Mouse (Mus musculus): ENCODE measurements around the gene Nr2f6.

The Nr2f6 gene

DNA sequence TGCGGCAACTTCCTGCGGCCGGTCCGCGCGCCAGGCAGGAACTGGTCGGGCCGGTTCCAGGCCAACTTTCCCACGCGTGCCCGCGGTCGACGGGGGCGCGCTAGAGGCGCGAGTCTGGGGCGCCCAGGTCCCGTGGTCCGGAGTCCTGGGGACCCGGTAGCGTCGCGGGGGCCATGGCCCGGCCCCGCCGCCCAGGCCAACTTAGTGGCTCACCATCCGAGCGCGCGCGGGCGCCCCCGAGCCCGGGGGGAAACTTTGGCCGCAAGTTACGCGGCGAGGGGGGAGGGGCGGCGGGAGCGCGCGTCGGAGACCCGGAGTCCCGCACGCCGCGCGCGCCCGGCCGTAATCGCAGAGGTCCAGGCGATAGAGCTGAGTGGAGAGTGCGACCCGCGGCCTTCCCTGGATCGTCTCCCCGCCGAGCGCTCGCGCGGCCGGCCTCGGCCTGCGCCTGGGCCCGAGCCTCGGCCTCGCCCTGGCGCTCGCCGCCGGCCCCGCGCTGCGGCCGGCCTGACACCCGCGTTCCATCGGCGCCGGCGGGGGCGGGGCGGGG is at the start of gene Nr2f6:
Gene Nr2f6, minus strand, starts transcription at position 540 of the 550 bp plus-strand sequence.
- DNase-seq (ENCODE audit: low spot score in 2 of 2): peak in 1 of 2 experiments; percentile 52

DNA sequence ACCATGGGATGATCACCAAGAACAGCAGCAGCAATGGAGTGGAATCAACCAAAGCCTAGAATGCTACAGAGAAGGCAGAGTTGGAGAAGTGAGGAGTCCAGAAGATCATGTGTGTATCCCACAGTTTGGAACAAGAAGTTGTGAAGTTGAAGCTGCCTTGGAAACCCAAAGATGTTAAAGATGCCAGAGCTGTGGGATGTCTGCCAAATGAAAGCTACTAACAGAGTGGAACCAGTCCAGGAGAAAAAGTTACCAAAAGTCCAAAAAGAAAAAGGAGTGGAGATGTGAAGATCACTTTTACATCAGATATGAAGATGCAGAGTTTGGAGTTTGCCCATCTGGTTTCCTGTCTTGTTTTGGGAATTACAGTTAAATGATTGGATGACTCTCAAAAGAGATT is 40.4 kb upstream of the Nr2f6 start:
- DNase-seq (ENCODE audit: low spot score in 2 of 2): no peak

DNA sequence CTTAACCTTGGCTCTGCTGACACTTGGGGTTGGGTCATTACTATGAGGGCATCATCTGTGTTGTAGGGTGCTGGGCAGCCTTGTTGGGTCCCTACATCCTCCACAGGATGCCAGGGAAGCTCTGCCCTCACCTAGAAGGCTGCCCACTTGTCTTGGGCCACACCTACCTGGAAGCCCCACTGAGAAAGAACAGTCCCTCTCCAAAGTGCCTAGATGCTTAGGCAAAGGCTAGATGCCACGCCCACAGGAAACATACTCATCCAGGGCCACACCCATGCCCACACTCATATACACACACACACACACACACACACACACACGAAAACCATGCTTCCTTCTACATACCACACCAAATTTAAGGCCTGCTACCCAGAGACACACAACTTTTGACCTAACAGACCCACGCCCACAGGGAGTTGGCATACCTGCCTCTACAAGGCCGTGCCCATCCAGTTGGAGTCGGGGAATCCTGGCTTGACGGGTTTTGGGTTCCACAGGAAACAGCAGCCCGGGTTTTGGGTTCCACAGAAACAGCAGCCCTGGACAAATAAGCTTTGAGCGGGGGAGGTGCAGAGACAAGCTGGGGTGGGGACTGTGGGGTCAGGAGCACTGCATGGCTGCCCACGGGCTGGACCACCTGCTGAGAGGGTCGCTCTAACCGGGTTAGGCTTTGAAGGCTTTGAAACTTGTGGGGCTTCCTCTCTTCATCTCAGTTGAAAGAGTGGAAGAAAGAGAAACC is 29.9 kb upstream of the Nr2f6 start:
- DNase-seq (ENCODE audit: low spot score in 2 of 2): no peak

DNA sequence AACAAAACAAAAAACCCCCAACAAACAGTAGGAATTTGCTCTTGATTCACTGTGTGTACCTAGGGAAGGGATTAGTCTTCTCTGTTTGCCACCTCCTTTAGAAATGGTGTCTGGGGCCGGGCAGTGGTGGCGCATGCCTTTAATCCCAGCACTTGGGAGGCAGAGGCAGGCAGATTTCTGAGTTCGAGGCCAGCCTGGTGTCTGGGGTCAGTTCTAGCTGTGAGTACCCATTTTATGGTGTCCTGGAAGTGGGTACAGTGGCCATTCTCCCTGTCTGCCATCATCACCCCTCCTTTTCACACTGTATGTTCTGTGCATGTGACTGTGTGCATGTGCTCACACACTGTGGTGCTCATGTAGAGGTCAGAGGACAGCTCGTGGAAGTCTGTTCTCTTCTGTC is 26.5 kb upstream of the Nr2f6 start:
- no peak for DNase-seq (ENCODE audit: low spot score in 2 of 2)

DNA sequence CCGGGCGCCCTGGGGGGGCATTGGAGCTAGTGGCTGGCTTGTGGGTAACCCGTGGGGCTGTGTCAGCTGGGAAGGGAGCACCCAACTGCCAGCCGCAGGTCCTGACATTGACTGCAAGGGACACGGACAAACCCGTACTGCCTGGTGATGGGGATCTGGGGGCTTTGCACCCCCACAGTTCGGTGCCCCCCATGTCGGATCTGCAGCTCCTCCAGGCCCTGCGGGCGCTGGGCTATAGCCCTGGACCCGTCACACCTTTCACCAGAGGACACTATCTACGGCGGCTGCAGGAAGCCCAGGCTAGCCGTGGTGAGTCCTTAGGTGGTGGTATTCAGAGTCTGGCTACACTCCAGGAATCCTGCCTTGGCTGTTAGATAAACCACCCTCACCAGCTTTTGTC is 25.7 kb upstream of the Nr2f6 start:
- DNase-seq (ENCODE audit: low spot score in 2 of 2): no peak

DNA sequence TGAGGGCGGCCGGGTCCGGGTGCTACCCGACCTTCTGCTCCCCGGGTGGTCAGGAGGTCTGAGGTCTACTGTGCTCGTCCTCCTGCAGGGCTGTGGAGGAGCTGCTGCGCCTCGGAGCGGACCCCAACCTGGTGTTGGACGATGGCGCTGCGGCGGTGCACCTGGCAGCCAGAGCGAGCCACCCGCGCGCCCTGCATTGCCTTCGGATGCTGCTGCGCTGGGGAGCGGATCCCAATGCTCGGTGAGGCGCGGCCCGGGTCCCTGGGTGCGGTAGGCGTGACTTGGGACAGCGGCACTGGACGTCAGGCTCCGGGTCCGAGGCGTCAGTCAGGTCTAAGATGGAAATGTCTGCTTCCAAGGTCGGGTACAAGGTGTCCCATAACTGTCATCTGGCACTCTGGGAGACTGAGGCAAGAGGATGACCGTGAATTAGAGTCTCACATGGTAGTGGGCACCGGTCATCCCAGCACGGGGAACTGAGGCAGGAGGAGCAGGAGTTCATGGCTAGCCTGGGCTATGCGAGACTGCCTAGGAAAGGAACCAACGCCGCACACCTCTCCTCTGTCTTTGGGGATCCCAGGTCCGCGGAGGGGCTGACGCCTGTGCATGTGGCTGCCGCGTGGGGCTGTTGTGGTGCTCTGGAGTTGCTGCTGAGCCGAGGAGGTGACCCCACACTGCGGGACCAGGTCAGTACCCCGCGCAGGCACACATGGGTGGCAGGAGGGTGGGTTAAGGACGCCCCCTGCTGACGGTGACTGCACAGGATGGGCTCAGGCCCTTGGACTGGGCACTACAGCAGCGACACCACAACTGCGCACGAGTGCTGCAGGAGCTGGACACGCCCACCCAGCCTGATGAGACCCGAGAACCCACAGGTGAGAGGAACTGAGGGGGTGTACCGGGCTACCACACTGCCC is 24.6 kb upstream of the Nr2f6 start:
- no peak for DNase-seq (ENCODE audit: low spot score in 2 of 2)

DNA sequence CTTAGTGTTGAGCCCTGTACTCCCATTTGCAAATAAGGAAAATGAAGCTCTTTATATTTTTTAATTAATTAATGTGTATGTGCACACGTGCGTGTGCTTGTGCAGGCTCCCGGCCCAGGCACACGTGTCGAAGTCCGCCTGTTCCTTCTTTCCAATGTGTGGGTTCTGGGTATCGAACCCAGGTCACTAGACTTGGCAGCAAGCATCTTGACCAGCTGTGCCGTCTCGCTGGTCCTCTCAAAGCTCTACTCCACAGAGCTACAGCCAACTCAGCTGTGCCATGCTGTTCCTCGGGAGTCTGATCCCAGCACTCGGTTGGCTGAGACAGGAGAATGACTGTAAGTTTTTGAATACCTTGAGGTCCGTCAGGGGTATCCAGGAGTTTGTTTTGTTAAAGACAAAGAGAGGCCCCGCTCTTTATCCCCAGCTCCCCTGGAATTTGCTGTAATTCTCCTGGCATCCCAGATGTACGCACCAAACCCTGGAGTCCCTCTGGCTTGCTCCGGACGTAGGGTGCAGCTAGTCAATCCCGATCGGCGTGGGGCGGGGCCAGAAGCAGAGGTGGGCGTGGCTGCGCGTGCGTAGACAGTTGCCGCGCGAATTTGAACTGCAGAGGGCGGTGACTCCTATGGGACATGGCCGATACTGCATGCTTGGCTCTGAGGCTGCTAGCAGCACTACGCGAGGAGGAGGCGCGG is 23.8 kb upstream of the Nr2f6 start, which contains the start of gene Ankle1:
Gene Ankle1, plus strand, starts transcription at position 610 of the 698 bp plus-strand sequence.
- peak; percentile 92 to 94 for DNase-seq (ENCODE audit: low spot score in 2 of 2)

DNA sequence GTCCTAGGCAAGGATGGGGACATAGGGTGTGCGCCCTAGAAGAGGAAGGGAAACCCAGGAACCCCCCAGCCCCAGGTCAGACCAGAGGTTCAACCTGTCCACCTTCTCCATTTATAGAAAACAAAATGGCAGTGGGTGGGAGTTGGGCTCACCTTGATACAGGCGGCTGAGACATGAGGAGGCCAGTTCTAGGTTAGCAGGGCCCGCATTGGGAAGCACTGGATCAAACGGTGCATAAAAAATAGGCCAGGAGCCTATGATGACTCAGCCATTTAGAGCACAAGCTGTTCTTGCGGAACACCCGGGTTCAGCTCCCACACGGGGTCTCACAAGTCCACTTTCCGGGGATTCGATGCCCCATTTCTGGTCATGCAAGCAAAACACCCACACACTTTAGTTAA is 23.2 kb upstream of the Nr2f6 start:
- no peak for DNase-seq (ENCODE audit: low spot score in 2 of 2)

DNA sequence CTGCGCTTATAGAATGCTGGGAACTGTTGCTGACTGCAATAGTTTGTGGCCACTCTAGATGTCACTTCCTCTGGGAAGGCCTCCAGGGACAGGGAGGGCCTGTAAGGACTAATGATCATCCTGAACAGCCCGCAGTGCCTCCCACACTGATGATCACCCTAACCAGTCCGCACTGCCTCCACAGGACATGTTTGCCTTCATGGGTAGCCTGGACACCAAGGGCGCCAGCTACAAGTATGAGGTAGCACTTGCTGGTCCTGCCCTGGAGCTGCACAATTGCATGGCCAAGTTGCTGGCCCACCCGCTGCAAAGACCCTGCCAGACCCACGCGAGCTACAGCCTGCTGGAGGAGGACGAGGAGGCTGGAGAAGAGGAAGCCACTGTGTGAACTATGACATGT is 22.3 kb upstream of the Nr2f6 start:
- DNase-seq (ENCODE audit: low spot score in 2 of 2): no peak

DNA sequence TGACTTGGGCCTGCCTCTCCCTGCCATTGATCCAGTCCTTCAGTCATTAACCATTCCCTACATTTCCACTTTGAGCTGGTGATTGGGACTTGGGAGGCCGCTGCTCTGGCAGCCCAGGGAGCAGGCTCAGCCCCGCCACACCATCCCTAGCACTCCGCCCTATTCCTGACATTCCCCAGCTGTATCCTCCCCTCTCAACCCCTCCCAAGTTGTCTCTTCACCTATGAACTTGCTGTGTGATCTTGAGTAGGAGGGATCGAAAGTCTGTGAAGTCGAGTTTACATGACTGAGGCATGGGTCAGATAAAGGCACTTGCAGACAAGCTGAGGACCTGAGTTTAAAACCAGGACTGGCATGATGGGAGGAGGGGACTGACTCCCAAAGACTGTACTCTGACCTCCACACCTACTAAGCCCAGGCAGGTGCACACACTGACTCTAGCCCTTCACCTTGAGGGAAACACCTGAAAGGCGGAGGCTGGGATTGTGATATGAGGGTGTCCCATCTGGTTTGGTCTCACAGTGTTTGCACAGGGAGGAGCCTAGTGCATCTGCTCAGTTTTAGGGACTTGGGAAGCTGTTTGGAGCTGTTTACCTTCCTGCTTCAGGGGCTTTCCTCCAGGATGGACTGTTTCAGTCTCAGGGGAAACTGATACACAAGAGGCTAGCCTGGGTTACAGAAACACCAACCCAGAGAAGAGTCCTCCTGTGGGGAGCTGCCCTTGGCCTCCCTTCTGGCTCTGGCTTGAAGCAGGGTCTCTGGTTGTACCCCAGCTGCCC is 21.5 kb upstream of the Nr2f6 start:
- DNase-seq (ENCODE audit: low spot score in 2 of 2): no peak

DNA sequence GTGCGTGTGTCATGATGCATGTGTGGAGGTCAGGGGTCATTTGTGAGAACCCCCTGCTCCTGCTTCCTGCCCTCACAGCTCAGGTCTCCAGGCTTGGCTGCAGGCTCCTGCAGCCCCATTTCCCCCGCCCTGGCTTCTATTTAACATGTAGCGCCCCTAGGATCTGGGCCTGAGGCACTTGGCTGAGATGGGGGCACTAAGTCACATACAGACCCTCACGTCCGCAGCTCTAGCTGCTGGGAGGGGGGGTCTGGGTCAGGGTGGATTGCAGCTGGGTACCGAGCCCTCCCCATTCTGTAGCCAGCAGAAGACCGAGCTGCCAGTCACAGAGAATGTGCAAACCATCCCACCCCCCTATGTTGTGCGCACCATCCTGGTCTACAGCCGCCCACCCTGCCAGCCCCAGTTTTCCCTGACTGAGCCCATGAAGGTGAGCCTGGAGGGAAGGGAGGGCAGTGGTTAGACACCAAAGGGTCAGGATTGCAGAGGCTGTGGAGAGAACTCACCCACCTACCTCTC is 20.7 kb upstream of the Nr2f6 start:
- DNase-seq (ENCODE audit: low spot score in 2 of 2): no peak

DNA sequence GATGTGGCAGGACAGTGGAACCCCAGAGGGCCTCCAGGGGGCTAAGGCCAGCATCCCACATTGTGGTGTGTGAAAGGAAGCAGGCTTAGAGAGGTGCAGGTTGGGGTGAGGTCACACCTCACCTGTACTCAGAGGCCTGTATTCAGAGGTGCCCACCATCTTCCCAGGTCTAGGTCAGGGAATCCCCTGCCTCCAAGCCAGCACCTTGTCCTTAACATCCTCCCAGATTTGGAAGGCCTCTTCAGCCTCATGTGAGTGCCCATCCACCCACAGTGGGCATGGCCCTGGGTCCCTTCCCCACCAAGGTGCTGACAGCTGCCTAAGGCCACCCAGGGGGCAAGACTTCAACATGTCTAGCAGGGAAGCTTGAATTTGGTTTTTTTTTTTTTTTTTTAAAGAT is 19.7 kb upstream of the Nr2f6 start:
- DNase-seq (ENCODE audit: low spot score in 2 of 2): no peak

DNA sequence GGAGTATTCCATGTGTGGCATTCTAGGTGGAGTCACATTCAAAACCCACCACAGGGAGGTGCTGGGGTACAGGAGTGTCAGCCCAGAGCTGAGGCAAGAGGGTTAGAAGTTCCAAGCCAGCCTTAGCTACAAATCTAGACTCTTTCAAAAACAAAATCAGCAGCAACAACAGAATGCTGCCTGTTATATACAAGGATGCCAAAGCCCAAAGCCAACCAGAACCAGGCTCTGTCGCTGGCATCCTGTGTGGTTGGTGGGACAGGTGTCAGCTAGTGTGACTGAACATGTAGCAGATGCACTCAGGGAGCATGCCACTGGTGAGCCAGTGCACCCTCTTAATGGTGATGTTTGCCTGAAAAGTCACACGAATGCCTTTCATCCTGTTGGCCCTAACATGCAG is 19.1 kb upstream of the Nr2f6 start:
- no peak for DNase-seq (ENCODE audit: low spot score in 2 of 2)

DNA sequence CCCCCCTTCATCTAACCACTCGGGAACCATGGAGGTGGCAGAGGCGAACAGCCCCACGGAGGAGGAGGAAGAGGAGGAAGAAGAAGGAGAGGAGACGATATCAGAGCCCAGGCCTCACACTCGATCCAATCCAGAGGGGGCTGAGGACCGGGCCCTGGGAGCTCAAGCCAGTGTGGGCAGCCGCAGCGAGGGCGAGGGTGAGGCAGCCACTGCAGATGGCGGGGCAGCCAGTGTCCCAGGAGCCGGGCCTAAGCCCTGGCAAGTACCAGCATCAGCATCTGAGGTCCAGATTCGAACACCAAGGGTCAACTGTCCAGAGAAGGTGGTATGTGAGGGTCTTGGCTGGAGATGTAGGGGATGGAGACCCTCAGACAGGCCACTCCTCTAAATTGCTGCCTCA is 15.9 kb upstream of the Nr2f6 start:
- no peak for DNase-seq (ENCODE audit: low spot score in 2 of 2)

DNA sequence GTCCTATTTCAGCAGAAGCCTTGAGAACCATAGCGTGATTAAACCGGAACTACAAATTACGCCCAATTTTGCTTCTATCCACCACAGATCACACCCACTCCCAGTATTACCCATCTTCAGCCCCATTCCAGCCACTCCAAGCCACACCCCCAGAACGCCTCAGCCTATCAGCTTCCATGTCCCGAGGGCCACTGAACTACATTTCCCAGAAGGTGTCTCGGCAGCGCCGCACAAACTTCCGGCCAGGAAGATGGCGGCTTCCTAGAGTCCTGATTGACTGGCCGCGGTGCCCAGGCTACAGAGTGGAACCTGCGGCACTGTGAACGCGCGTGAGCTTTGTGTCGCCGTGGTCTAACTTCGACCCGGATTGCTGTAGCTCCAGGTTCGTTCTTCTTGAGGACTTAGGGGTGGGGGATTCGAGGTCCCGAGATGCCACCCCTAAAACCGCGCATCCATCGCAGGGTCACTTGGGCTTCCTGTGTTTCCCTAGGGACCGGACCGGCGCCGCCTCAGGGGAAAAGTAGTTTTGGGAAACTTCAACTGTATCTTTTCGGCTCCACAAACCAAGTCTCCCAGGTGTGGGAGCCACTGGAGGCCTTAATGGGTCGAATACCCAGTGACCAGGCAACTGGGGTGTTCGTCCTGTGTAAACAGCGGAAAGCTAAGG is 15.0 kb upstream of the Nr2f6 start, which contains the start of gene Babam1:
Gene Babam1, plus strand, starts transcription at position 223 of the 667 bp plus-strand sequence.
- DNase-seq (ENCODE audit: low spot score in 2 of 2): peak; percentile 94

DNA sequence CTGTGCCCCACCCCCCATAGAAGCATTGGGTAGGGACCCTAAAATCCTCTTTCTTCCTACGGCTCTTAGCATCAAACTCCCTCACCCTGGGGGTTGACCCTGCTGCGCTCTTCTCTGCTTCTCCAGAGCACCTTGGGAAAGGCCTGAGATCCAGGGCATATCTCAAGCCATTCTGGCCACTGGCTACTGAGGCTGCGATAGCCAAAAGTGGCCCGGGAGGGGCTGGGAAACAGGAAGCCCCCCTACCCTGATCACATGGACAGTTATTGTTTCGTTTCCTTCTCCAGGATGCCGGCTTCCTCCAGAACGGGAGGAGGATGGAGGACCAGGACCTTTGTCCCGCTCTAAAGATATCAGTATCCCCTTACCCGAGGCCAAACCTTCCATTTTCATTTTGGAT is 13.9 kb upstream of the Nr2f6 start, which contains the start of gene Ushbp1:
Gene Ushbp1, minus strand, starts transcription at position 174 of the 400 bp plus-strand sequence.
- DNase-seq (ENCODE audit: low spot score in 2 of 2): peak in 1 of 2 experiments; percentile 1

DNA sequence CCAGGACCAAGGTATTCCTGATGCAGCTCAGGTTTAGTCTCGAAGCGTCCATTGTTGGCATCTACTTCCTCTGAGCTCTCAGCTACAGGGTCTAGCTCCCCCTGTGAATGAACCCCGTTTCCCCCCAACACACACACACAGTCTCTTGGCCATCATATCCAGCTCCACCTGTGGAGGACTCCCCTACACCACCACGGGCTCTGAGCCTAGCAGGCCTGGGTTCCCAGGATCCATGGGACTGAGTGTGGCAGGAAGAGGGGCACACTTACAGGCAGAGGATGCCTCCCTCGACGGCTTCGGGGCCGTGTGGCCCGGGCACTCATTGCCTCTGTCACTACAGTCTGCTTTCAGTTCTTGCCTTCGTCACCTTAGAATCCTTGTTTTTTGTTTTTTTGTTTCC is 13.3 kb upstream of the Nr2f6 start:
- no peak for DNase-seq (ENCODE audit: low spot score in 2 of 2)

DNA sequence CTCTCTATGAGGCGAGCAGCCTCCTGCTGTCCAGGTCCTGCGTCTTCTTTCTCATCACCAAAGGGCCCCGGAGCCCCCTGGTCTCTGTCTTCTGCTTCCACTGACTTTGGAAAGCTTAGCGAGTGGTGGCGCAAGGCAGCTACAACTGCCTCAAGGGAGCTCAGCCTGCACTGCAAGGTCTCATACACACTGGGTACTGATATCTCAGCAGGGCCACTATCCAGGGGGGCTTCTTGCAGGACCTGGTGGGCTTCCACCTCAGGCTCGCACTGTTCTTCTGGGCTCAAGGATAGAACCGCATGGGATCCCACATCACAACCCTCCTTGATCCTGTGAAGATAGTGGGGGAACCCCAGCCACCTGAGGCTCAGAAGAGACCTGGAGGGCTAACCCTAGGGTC is 12.7 kb upstream of the Nr2f6 start:
- DNase-seq (ENCODE audit: low spot score in 2 of 2): no peak

DNA sequence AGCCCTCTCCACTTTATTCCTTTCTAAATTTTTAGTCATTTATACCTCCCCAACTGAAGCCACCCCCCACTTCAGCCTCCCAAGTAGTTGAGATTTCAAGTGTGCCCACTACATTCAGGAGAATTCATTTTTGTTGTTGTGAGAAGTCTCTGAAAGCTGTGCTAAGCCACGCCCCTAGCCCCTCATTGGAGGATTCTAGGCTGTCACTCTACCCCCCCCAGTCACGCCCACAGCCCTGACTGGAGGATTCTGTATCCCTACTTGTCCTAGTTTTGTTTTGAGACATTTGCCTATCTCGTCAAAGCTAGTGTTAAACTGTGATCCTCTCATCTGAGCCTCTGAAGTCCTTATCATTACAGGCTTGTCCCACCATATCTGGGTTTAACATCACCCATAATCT is 11.1 kb upstream of the Nr2f6 start:
- no peak for DNase-seq (ENCODE audit: low spot score in 2 of 2)

DNA sequence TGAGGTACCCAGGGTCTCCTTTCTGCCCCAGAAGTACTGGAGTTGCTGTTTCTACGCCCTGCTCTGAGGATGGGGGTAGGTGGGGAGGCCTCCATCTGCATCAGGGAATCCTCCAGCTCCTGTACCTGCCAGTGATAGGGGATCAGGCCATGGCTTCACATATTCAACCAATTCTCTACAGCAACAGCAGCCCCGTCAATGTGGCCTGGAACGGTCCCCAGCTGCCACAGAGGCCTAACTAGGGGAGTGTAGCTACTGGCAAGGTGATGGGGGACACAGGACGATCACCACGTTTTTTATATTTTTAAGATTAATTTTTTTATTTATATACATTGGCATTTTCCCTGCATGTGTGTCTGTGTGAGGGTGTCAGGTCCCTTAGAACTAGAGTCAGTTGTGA is 10.6 kb upstream of the Nr2f6 start:
- no peak for DNase-seq (ENCODE audit: low spot score in 2 of 2)

All from right cerebral cortex, adult 2 months (tissue).